Mouse (Mus musculus) C3H10T1/2 (cell line): ENCODE results near the gene Rnf167. TPM values are rescaled to one million over a fixed set of nuclear protein-coding genes. Genes with fewer than 3 reads are reported as not detected.

Experiments
- polyA plus RNA-seq, 2 experiments: library from polyadenylated mRNA; unstranded; fragments of >200 nt; fragmentation: generic; extraction: Trizol; gene quantifications; one replicate each; pipeline ENCODE4 v1.2.1; 2012; ENCODE audit warnings: missing spikeins in 2 of 2

The Rnf167 gene
- 10 to 100 TPM; 10.2 to 50.0 TPM for polyA plus RNA-seq

DNA sequence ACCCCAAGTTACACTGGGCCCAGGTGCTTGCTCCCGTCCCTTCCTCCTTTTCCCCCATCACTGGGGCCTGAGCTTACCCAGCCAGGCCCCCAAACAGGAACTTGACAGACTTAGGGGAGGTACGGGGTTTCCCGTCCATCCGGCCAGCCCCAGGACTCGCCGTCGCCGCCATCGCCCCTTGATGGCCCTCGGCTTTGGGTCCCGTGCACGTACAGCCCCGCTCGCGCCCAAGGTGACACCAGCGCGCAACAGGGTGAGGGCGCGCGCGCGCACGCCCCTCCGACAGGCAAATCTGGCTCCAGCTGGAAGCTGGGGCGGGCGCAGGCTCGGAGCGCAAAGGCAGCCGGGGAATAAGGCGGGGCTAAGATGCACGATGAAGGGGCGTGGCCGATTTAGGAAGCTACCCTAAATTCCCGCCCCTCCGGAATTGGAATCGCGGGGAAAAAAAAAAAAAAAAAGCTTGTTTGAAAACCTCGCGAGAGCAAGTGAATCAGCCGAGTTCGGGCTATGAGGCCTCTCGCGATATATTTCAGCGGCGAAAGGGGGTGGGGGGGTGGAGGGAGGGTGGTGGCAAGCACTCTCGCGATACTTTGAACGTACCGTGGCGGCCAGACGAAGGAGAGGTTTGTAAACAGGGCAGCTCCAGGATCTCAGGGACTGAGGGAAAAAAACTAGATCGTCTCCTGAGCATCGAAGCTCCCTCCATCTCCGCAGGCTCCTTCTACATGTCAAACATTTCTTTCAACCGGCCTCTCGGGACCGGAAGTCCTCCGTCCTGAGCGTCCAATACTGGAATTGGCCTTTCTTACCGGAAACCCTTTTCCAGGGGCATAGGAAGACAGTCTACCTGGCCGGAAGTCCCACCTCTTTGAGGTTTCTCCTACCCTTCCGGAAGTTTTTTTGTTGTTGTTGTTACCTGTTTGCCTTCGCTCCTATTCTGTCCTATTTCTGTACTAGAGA, at the start of gene Rnf167, which contains the start of gene Slc25a11:
Gene Rnf167 (plus strand): TSS at position 545 of the 960 bp plus-strand sequence.
Gene Slc25a11 (minus strand): TSS at position 789 of the 960 bp plus-strand sequence.

DNA sequence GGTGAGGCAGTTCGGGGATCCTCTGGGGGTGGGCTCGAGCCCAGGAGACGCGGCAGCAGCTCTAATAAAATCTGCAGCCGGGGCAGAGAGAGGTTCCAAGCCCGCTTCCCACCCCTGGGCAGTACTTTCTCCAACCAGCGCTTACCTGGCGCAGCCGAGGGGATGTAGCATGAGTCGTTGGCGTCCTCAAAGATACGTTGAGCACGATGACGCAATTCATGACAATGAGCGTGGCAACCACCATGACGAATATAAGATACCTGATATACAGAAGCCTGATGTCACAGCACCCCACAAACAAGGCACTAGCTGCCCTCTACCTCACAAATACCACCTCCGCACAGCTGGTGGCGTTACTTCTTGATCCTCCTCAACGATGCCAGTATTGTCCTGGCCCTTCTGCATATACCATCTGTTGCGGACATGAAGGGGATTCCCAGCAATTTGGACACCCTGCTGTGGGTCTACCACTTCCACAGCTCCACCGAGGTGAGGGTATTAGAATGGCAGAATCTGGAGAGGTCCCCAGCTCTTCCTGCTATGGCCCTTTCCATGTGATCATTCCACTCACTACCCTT, 31.4 kb upstream of the Rnf167 start, which contains the start of gene 4930544D05Rik:
Gene 4930544D05Rik (plus strand): TSS at position 333 of the 578 bp plus-strand sequence.

DNA sequence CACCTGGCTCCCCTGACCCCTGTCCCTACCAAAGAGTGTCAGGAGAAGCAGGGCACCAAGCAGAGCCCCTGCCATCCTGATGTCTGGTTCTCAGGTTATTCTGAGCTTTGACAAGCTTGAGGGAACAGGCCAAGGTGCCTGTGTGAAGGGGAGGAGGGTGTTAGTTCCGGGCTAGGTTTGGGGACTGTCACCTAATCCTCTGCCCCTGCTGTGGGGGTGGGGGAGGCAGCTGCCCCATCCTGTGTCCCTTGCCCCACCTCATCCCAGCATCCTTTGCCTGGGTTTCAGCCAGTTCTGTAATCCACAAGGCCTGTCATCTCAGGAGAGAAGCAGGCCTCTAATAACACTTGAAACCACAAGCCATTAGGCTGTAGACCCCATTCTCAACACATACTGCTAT, 27.9 kb upstream of the Rnf167 start, which contains the start of gene Chrne:
Gene Chrne (minus strand): TSS at position 116 of the 400 bp plus-strand sequence.

DNA sequence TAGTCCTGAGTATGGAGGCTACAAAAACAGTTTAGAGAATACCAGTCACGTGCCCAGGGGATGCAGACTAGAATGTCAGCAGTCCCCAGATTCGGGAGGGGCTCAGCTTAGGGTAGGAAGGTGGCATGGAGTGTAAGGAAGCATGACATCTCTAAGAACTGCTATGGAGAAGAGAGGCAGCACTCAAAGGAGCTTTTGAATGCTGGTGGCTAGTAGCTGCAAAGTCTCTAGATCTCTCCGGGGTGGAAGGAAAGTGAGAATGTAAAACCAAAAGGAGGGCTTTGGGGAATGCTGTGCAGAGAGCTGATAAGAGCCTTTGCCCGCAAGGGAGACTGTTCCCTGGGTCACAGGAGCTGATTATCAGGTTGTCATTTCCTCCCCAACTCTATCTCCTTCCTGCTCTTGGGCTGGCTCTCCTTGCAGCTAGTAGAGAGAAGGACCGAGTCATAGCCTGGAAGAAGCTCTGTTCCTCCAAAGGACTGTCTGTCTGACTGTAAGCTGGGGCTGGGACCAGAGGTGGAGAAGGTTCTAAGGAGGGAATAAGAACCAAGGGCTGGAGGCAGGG, 8.2 kb upstream of the Rnf167 start, which contains the start of gene Gp1ba:
Gene Gp1ba (plus strand): TSS at position 409 of the 565 bp plus-strand sequence.

DNA sequence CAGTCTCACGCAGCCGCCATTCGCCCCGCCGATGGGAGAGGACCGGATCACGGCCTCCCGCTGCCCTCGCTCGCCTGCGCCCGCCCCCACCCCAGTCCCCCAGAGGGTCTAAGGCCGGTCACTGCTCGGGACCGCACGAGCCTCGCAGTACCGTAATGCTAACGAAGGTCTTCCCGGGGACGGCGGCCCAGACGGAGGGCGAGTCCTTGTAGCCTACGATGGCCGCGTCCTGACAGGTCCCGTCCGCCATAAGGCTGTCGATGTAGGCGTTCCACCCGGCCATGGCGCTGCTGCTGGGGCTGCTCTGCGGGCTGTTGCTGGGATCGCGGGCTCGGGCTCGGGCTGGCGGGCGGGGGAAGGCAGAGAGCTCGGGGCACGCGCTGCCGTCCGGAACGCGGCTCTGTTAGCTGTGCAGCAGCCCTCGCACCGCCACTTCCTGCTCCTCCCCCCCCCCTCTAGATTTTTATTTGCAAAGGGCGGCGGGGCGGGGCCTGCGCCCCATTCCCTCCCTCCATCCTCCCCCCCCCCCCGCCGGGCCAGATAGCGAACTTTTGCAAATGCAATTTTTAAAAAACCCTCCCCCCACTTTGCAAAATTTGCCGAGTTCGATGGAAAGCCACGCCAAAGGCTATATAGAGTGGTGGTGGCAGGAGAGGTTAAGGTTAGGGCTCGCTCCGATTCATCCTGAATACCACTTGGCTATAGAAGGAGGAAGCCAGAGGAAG, 7.3 kb downstream of the Rnf167 start, which contains the start of gene Pfn1:
Gene Pfn1 (minus strand): TSS at position 447 of the 725 bp plus-strand sequence.

DNA sequence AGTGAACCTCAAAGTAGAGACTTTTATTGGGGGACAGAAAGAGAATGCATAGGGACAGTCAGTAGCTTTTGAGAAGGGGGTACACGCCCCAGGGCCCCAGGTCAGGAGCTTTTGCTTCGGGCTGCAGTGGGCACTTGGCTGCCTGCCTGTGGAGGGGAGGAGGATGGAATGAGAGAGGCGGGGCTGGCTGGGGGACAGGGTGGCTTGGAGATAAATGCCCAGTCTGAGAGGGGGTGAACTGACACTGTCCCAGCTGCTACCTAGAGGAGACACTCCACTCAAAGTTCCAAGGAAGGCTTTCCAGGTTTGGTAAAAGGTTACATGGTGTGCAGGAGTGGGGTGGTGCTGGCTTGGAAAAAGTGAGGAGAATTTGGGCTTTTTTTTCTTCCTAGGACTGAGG, 9.9 kb downstream of the Rnf167 start, which contains the start of gene Eno3:
Gene Eno3 (plus strand): TSS at position 239 of the 400 bp plus-strand sequence.

DNA sequence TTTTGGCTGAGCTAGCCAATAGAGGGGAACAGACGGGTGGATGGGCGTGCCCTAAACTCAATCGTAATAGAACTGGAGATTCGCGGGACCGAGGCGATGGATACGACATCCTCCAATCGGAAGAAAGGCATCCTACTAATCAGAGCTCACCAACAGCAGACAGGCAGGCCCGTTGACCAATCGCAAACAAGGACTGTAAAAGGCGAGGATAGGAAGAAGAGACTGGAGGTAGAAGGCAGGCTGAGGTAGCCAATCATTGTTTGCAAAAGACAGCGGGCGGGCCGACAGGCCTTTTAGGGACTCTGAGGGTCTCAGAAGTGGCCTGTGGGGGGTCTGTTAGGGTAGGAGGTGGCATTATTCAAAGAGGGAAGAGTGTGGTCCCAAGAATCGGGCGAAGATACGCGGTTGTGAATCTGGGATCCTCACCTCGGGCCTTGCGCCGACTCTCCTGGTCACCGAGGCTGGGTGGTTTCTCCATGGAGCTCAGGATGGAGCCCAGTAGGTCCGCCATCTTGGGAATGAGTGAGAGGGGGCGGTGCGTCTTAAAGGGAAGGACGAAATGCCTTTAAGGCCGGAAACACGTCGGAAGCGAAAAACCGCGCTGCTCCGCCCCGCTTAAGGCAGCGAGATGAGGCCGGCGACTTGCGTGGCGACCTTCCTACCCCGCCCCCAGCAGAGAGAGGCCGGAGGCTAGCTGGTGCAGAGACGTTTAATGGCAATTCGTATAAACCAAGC, 21.9 kb downstream of the Rnf167 start, which contains the start of gene Spag7:
Gene Spag7 (minus strand): TSS at position 646 of the 735 bp plus-strand sequence.

DNA sequence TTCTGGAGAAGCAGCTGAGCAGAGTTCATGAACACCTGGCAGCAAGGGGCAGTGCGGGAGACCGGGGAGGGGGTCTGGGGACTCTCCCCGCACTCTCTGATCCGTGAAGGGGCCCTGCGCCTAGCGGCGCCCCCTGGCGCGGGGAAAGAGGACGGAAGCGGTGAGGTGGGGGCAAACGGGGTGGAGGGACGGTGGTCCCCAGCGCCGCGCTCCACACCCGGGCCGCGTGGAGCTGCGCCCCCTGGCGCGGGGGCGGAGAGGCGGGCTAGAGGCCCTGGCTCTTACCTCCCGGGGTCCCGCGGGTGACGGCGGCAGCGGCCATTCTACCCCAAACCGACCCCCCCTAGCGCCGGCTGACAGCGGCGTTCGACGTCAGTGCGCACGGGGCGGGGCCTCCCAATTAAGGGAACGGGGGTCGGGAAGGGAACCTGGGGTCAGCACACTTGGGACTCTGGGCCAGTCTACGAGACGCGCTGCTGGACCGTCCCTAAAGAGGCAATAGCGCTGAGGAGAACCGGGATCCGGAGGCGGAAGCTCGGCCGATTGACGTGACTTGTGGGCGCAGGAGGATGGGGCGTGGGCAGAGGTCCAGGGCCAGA, 40.7 kb downstream of the Rnf167 start, which contains the start of gene Camta2:
Gene Camta2 (minus strand): TSS at position 505 of the 599 bp plus-strand sequence.

DNA sequence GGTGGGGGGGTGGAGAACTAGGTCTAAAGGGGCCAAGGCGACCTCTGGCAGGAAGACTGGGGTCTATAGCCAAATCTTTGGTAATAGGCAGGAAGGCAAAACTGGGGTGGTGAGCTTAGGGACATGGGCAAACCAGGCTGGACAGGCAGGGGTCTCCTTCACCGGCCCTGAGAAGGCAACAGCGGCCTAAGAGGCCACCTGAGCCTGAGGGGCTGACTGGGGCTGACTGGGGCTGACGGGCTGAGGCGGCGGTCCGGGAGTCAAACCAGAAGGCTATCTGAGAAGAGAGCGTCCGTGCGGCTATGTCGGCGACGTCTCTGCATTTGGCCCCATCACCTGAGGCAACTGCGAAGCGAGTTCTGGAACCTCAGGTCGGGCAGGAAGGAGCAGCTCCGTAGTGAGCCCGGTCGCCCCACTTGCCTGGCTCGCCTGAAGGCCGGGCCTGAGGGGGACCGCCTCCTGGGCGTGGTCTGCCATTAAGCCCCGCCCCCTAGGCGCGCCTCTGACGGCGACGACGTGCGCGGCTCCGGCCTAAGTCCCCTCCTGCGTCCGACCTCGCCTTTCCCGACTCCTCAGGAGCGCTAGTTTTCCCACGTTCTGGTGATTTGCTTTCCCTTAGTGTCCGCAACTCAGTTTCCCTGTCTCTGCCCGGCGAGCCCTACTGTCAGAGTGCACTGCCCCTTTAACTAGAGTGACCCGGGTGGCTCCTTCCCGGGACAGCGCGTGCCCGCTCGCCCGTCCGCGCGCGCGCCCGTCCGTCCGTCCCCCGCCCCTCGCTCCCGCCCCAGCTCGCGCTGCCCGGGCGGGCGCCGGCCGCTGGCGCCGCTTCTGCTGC, 52.9 kb downstream of the Rnf167 start, which contains the start of the genes Inca1 and Kif1c:
Gene Inca1 (minus strand): TSS at position 434 of the 835 bp plus-strand sequence.
Gene Kif1c (plus strand): TSS at position 827 of the 835 bp plus-strand sequence.

Other genes starting within 250 kb of the Rnf167 start
- gene Pelp1, start 237.2 kb upstream of the Rnf167 start, polyA plus RNA-seq, result 10 to 100 TPM; 31.0 to 47.5 TPM
- 10 to 100 TPM; 24.4 to 35.9 TPM for gene Arrb2, start 214.6 kb upstream of the Rnf167 start, polyA plus RNA-seq
- 10 to 100 TPM; 60.7 to 61.7 TPM for gene Med11, start 195.3 kb upstream of the Rnf167 start, polyA plus RNA-seq
- gene Zmynd15, start 187.8 kb upstream of the Rnf167 start, polyA plus RNA-seq, result under 1 TPM; 0.05 to 0.08 TPM
- gene Cxcl16, start 187.3 kb upstream of the Rnf167 start, polyA plus RNA-seq, result under 1 TPM; 0.04 to 0.19 TPM
- gene Tm4sf5, start 142.0 kb upstream of the Rnf167 start, polyA plus RNA-seq, result not detected
- gene Vmo1, start 132.6 kb upstream of the Rnf167 start, polyA plus RNA-seq, result not detected
- not detected for gene Gltpd2, start 128.0 kb upstream of the Rnf167 start, polyA plus RNA-seq
- 1,000 to 10,000 TPM in 1 of 2 experiments, 100 to 1,000 TPM in 1; 562 to 1,060 TPM for gene Psmb6, start 121.9 kb upstream of the Rnf167 start, polyA plus RNA-seq
- gene Gm40193, start 114.3 kb upstream of the Rnf167 start, polyA plus RNA-seq, result not detected
- gene Pld2, start 107.2 kb upstream of the Rnf167 start, polyA plus RNA-seq, result 10 to 100 TPM in 1 of 2 experiments, 1 to 10 TPM in 1; 7.9 to 23.3 TPM
- gene Mink1, start 84.4 kb upstream of the Rnf167 start, polyA plus RNA-seq, result 10 to 100 TPM; 12.7 to 36.0 TPM
- not detected for gene 4930544D05Rik, start 31.4 kb upstream of the Rnf167 start, polyA plus RNA-seq
- gene Chrne, start 28.0 kb upstream of the Rnf167 start, polyA plus RNA-seq, result not detected
- under 1 TPM; 0.05 to 0.72 TPM for gene Gp1ba, start 8.1 kb upstream of the Rnf167 start, polyA plus RNA-seq
- 100 to 1,000 TPM; 104 to 176 TPM for gene Slc25a11, start 244 bp downstream of the Rnf167 start, polyA plus RNA-seq
- gene Pfn1, start 7.4 kb downstream of the Rnf167 start, polyA plus RNA-seq, result 1,000 to 10,000 TPM; 2,430 to 5,299 TPM
- gene Eno3, start 10.0 kb downstream of the Rnf167 start, polyA plus RNA-seq, result 100 to 1,000 TPM in 1 of 2 experiments, 10 to 100 TPM in 1; 53.8 to 231 TPM
- 10 to 100 TPM; 22.6 to 90.3 TPM for gene Spag7, start 22.2 kb downstream of the Rnf167 start, polyA plus RNA-seq
- gene Camta2, start 40.9 kb downstream of the Rnf167 start, polyA plus RNA-seq, result 10 to 100 TPM in 1 of 2 experiments, 1 to 10 TPM in 1; 5.0 to 21.0 TPM
- 1 to 10 TPM; 1.7 to 8.8 TPM for gene Inca1, start 52.9 kb downstream of the Rnf167 start, polyA plus RNA-seq
- 10 to 100 TPM; 64.8 to 73.5 TPM for gene Kif1c, start 53.3 kb downstream of the Rnf167 start, polyA plus RNA-seq
- gene Zfp3, start 117.0 kb downstream of the Rnf167 start, polyA plus RNA-seq, result 1 to 10 TPM in 1 of 2 experiments, under 1 TPM in 1; 0.25 to 1.1 TPM
- not detected for gene Scimp, start 165.4 kb downstream of the Rnf167 start, polyA plus RNA-seq
- 1 to 10 TPM; 2.9 to 8.3 TPM for gene Rabep1, start 197.5 kb downstream of the Rnf167 start, polyA plus RNA-seq